Mouse (Mus musculus): ENCODE results near the gene Rras2. TPM values are rescaled to one million over a fixed set of nuclear protein-coding genes. Genes with fewer than 3 reads are reported as not detected.

The Rras2 gene
- polyA plus RNA-seq, 1 experiment from 2014 or later: 36.4 TPM

- Histone ChIP-seq H3K27me3 (ENCODE audit: insufficient read depth, low read length) (no peaks in the 10 kb centered on the region), H3K4me1 (ENCODE audit: insufficient read depth, low read length) (peaks cover 20% of the 10 kb centered on the region), H3K9ac (replicated peaks; ENCODE audit: low read length) (no peak overlapping the region), H3K9me3 (ENCODE audit: low read length) (no peaks in the 10 kb centered on the region), H3K36me3 (ENCODE audit: insufficient read depth, low read length) (no peaks in the 10 kb centered on the region), H3K4me2 (replicated peaks; ENCODE audit: low read depth, low read length) (no peak overlapping the region), H3K4me3 (ENCODE audit: low read length) (no peak overlapping the region), H3K27ac (ENCODE audit: low read length) (no peak overlapping the region)
- WGBS: 52% methylated on average over 8 of the region's 8 CpGs
- ATAC-seq (ENCODE audit: low FRiP score, low TSS enrichment): no peak
Measured at GRCm38 (mm10) chr7:114093548-114094174, 23.9 kb downstream of the Rras2 start.

GRCm38 (mm10) chr7:114090892-114091545, 26.6 kb downstream of the Rras2 start:
- H3K36me3 ChIP-seq (ENCODE audit: insufficient read depth, low read length): no peaks in the 10 kb centered on the region
- no peak overlapping the region for H3K4me3 ChIP-seq (ENCODE audit: low read length)
- ATAC-seq (ENCODE audit: low FRiP score, low TSS enrichment): no peak
- H3K9ac ChIP-seq (replicated peaks; ENCODE audit: low read length): no peak overlapping the region
- H3K4me1 ChIP-seq (ENCODE audit: insufficient read depth, low read length): peaks cover 44% of the 10 kb centered on the region
- no peak overlapping the region for H3K27ac ChIP-seq (ENCODE audit: low read length)
- no peak overlapping the region for H3K4me2 ChIP-seq (replicated peaks; ENCODE audit: low read depth, low read length)
- WGBS: 67% methylated on average over 10 of the region's 10 CpGs
- H3K27me3 ChIP-seq (ENCODE audit: insufficient read depth, low read length): no peaks in the 10 kb centered on the region
- H3K9me3 ChIP-seq (ENCODE audit: low read length): no peaks in the 10 kb centered on the region

GRCm38 (mm10) chr7:114090231-114090630, 27.4 kb downstream of the Rras2 start:
- no peak overlapping the region for H3K4me3 ChIP-seq (ENCODE audit: low read length)
- H3K9ac ChIP-seq (replicated peaks; ENCODE audit: low read length): no peak overlapping the region
- H3K36me3 ChIP-seq (ENCODE audit: insufficient read depth, low read length): no peaks in the 10 kb centered on the region
- ATAC-seq (ENCODE audit: low FRiP score, low TSS enrichment): no peak
- H3K27ac ChIP-seq (ENCODE audit: low read length): no peak overlapping the region
- H3K27me3 ChIP-seq (ENCODE audit: insufficient read depth, low read length): no peaks in the 10 kb centered on the region
- H3K4me1 ChIP-seq (ENCODE audit: insufficient read depth, low read length): peaks cover 48% of the 10 kb centered on the region
- 77% methylated on average over 3 of the region's 3 CpGs for WGBS
- H3K4me2 ChIP-seq (replicated peaks; ENCODE audit: low read depth, low read length): no peak overlapping the region
- no peaks in the 10 kb centered on the region for H3K9me3 ChIP-seq (ENCODE audit: low read length)

- H3K4me2 ChIP-seq (replicated peaks; ENCODE audit: low read depth, low read length): no peak overlapping the region
- H3K27ac ChIP-seq (ENCODE audit: low read length): no peak overlapping the region
- H3K9ac ChIP-seq (replicated peaks; ENCODE audit: low read length): no peak overlapping the region
- WGBS: 54% methylated on average over 5 of the region's 5 CpGs
- no peak overlapping the region for H3K4me3 ChIP-seq (ENCODE audit: low read length)
- no peaks in the 10 kb centered on the region for H3K36me3 ChIP-seq (ENCODE audit: insufficient read depth, low read length)
- ATAC-seq (ENCODE audit: low FRiP score, low TSS enrichment): no peak
- H3K4me1 ChIP-seq (ENCODE audit: insufficient read depth, low read length): peaks cover 40% of the 10 kb centered on the region
- H3K9me3 ChIP-seq (ENCODE audit: low read length): no peaks in the 10 kb centered on the region
- no peaks in the 10 kb centered on the region for H3K27me3 ChIP-seq (ENCODE audit: insufficient read depth, low read length)
Measured at GRCm38 (mm10) chr7:114088918-114089317, 28.7 kb downstream of the Rras2 start.

GRCm38 (mm10) chr7:114087986-114088385, 29.6 kb downstream of the Rras2 start:
- peaks cover 34% of the 10 kb centered on the region for H3K4me1 ChIP-seq (ENCODE audit: insufficient read depth, low read length)
- no peak overlapping the region for H3K4me3 ChIP-seq (ENCODE audit: low read length)
- no peaks in the 10 kb centered on the region for H3K36me3 ChIP-seq (ENCODE audit: insufficient read depth, low read length)
- WGBS: 18% methylated on average over 11 of the region's 11 CpGs
- H3K4me2 ChIP-seq (replicated peaks; ENCODE audit: low read depth, low read length): no peak overlapping the region
- no peak for ATAC-seq (ENCODE audit: low FRiP score, low TSS enrichment)
- H3K9me3 ChIP-seq (ENCODE audit: low read length): no peaks in the 10 kb centered on the region
- no peak overlapping the region for H3K27ac ChIP-seq (ENCODE audit: low read length)
- H3K27me3 ChIP-seq (ENCODE audit: insufficient read depth, low read length): no peaks in the 10 kb centered on the region
- no peak overlapping the region for H3K9ac ChIP-seq (replicated peaks; ENCODE audit: low read length)

GRCm38 (mm10) chr7:114087341-114087740, 30.2 kb downstream of the Rras2 start:
- ATAC-seq (ENCODE audit: low FRiP score, low TSS enrichment): no peak
- no peak overlapping the region for H3K9ac ChIP-seq (replicated peaks; ENCODE audit: low read length)
- H3K4me3 ChIP-seq (ENCODE audit: low read length): no peak overlapping the region
- no peak overlapping the region for H3K4me2 ChIP-seq (replicated peaks; ENCODE audit: low read depth, low read length)
- H3K4me1 ChIP-seq (ENCODE audit: insufficient read depth, low read length): peaks cover 34% of the 10 kb centered on the region
- no peaks in the 10 kb centered on the region for H3K27me3 ChIP-seq (ENCODE audit: insufficient read depth, low read length)
- no peaks in the 10 kb centered on the region for H3K36me3 ChIP-seq (ENCODE audit: insufficient read depth, low read length)
- no peaks in the 10 kb centered on the region for H3K9me3 ChIP-seq (ENCODE audit: low read length)
- WGBS: 40% methylated on average over 6 of the region's 6 CpGs
- H3K27ac ChIP-seq (ENCODE audit: low read length): no peak overlapping the region

GRCm38 (mm10) chr7:114086021-114086710, 31.4 kb downstream of the Rras2 start:
- Histone ChIP-seq H3K27ac (ENCODE audit: low read length) (0 out of 2 replicates have a peak overlapping the region, but pooled peaks have one; percentile 41), H3K27me3 (ENCODE audit: insufficient read depth, low read length) (no peaks in the 10 kb centered on the region), H3K9me3 (ENCODE audit: low read length) (no peaks in the 10 kb centered on the region), H3K9ac (replicated peaks; ENCODE audit: low read length) (no peak overlapping the region), H3K4me2 (replicated peaks; ENCODE audit: low read depth, low read length) (no peak overlapping the region), H3K4me3 (ENCODE audit: low read length) (no peak overlapping the region), H3K36me3 (ENCODE audit: insufficient read depth, low read length) (no peaks in the 10 kb centered on the region), H3K4me1 (ENCODE audit: insufficient read depth, low read length) (peaks cover 34% of the 10 kb centered on the region)
- ATAC-seq (ENCODE audit: low FRiP score, low TSS enrichment): peak; percentile 22; the same call in 1 of the 2 replicates
- WGBS: 49% methylated on average over 6 of the region's 6 CpGs

- H3K9ac ChIP-seq (replicated peaks; ENCODE audit: low read length): no peak overlapping the region
- no peak overlapping the region for H3K4me2 ChIP-seq (replicated peaks; ENCODE audit: low read depth, low read length)
- ATAC-seq (ENCODE audit: low FRiP score, low TSS enrichment): no peak
- H3K4me1 ChIP-seq (ENCODE audit: insufficient read depth, low read length): peaks cover 29% of the 10 kb centered on the region
- 59% methylated on average over 3 of the region's 3 CpGs for WGBS
- no peak overlapping the region for H3K4me3 ChIP-seq (ENCODE audit: low read length)
- H3K9me3 ChIP-seq (ENCODE audit: low read length): no peaks in the 10 kb centered on the region
- no peak overlapping the region for H3K27ac ChIP-seq (ENCODE audit: low read length)
- H3K27me3 ChIP-seq (ENCODE audit: insufficient read depth, low read length): no peaks in the 10 kb centered on the region
- no peaks in the 10 kb centered on the region for H3K36me3 ChIP-seq (ENCODE audit: insufficient read depth, low read length)
Measured at GRCm38 (mm10) chr7:114083760-114084159, 33.8 kb downstream of the Rras2 start.

- no peak overlapping the region for H3K4me3 ChIP-seq (ENCODE audit: low read length)
- H3K27ac ChIP-seq (ENCODE audit: low read length): no peak overlapping the region
- H3K4me1 ChIP-seq (ENCODE audit: insufficient read depth, low read length): peaks cover 26% of the 10 kb centered on the region
- no peak for ATAC-seq (ENCODE audit: low FRiP score, low TSS enrichment)
- H3K9ac ChIP-seq (replicated peaks; ENCODE audit: low read length): no peak overlapping the region
- no peaks in the 10 kb centered on the region for H3K9me3 ChIP-seq (ENCODE audit: low read length)
- H3K36me3 ChIP-seq (ENCODE audit: insufficient read depth, low read length): no peaks in the 10 kb centered on the region
- 81% methylated on average over 2 of the region's 2 CpGs for WGBS
- no peaks in the 10 kb centered on the region for H3K27me3 ChIP-seq (ENCODE audit: insufficient read depth, low read length)
- H3K4me2 ChIP-seq (replicated peaks; ENCODE audit: low read depth, low read length): no peak overlapping the region
Measured at GRCm38 (mm10) chr7:114083088-114083487, 34.5 kb downstream of the Rras2 start.
